Mouse (Mus musculus): Measurements from ENCODE around the gene Poc1b. TPM values are rescaled to one million over a fixed set of nuclear protein-coding genes. Genes with fewer than 3 reads are reported as not detected.
A peak's percentile ranks its signal among the peaks of the same experiment; 100 is the strongest.

The Poc1b gene
- 5.1 and 7.2 TPM in 2 replicates for polyA plus RNA-seq (2015; fragmentation: Nextera tagmentation; extraction: Ambion mirVana)

DNA sequence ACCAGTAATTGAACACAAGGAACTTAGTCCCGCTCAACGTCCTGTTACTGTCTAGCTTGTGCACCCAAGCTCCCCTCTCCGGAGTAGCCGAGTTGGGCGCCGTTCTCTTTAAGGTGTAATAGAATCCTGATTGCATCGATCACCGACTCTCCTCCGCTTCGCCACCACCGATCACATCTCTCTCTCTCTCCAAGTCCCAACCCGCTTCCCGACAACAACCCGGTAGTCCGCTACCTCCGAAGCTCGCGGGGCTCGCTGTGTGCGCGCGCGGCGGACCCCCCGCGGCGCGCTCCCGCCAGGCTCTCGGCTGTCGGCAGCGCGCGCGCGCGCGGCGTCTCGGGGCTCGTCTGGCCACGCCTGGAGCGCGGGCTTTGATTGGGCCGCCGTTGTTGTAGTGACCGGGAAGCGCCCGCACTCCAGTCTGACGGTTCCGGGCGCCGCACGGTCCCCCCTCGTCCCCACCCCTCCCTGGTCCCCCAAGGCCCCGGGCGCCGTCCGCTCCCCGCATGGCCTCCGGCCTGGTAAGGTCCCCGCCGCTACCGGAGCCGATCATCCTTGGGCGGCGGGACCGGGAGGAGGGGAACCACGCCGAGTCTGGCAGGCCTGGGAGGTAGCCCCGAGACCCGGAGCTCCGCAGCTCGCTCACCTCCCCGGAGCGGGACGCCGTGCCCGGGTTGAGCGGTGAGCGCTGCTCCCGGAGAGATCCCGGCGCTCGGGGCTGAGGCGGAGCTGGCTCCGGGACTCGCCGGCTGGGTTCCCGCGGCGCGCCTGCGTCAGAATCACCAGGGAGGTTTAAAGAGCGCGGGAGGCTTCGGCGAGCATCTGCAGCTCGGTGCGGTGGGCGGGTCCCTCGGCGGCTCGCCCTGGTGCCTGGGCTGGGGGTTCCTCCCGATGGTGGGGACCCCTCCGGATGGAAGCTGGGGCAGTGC, at the start of gene Poc1b:
Gene Poc1b, plus strand, starts transcription at position 334 of the 929 bp plus-strand sequence.
- ATAC-seq (ENCODE audit: low read depth) (peak; percentile 91), DNase-seq (peak; percentile 76)
- peak within 1 kb of the TSS; percentile 99 for H3K4me2 ChIP-seq
- H3K4me3 ChIP-seq (replicated peaks) = peak within 1 kb of the TSS; percentile 93
- peak within 1 kb of the TSS; percentile 89 for H3K9ac ChIP-seq
- H3K36me3 ChIP-seq = peaks cover 15% of the 10 kb centered on the region
- H3K27ac ChIP-seq = peak within 1 kb of the TSS; percentile 80
- no peaks in the 10 kb centered on the region; the same call in 1 of the 2 replicates for H3K9me3 ChIP-seq (replicated peaks)
- peaks cover 30% of the 10 kb centered on the region for H3K4me1 ChIP-seq (replicated peaks)
- H3K27me3 ChIP-seq = no peaks in the 10 kb centered on the region
- under 1% methylated on average over 102 of the region's 106 CpGs for WGBS (ENCODE audit: insufficient replicate concordance)

DNA sequence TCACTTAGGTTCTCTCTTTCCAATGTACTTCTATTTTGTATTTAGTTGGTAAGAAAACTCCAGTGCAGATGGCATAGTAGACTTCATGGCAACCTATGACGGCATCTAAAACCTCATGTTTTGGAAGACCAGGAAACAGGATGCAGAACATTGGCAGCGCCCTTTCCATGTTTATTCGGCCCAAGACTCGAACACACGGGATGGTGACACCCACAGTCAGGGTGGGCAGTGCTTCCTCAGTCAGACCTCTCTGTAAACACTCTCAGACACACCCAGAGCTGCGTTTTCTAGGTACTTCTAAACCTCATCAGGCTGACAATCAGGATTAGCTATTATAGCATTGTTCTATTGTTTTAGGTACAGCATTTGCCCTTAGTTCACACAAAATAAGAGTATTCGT, 46.2 kb upstream of the Poc1b start:
- no peak overlapping the region for H3K27ac ChIP-seq
- H3K9ac ChIP-seq = no peak overlapping the region
- H3K9me3 ChIP-seq (replicated peaks) = no peaks in the 10 kb centered on the region
- no peaks in the 10 kb centered on the region for H3K36me3 ChIP-seq
- DNase-seq (no peak), ATAC-seq (ENCODE audit: low read depth) (no peak)
- WGBS (ENCODE audit: insufficient replicate concordance) = 67% methylated on average over 7 of the region's 7 CpGs
- H3K4me1 ChIP-seq (replicated peaks) = no peaks in the 10 kb centered on the region
- H3K4me3 ChIP-seq (replicated peaks) = no peak overlapping the region
- H3K4me2 ChIP-seq = no peak overlapping the region
- no peaks in the 10 kb centered on the region for H3K27me3 ChIP-seq

DNA sequence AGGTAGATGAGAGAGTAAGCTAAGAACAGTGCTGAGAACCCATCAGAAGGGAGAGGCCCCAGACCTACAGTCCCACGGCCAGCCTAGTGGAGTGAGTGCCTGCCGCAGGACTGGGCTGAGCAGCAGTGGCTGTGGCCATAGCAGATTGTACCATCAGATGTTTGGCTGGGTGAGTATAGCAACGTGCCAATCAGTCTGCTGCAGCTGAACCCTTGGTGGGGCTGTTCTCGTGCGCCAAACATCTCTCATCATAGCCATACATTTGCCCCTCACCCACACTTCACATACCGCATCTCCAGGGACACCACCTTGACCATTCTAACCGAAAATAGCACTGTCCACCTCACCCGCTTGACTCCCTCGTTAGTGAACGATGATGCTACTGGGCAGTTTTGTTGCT, 45.4 kb upstream of the Poc1b start:
- H3K4me1 ChIP-seq (replicated peaks) = no peaks in the 10 kb centered on the region
- no peaks in the 10 kb centered on the region for H3K9me3 ChIP-seq (replicated peaks)
- no peak overlapping the region for H3K9ac ChIP-seq
- WGBS (ENCODE audit: insufficient replicate concordance) = 73% methylated on average over 10 of the region's 10 CpGs
- H3K27ac ChIP-seq = no peak overlapping the region
- H3K27me3 ChIP-seq = no peaks in the 10 kb centered on the region
- no peak for ATAC-seq (ENCODE audit: low read depth)
- no peak overlapping the region for H3K4me2 ChIP-seq
- H3K4me3 ChIP-seq (replicated peaks) = no peak overlapping the region
- DNase-seq = no peak
- H3K36me3 ChIP-seq = no peaks in the 10 kb centered on the region

DNA sequence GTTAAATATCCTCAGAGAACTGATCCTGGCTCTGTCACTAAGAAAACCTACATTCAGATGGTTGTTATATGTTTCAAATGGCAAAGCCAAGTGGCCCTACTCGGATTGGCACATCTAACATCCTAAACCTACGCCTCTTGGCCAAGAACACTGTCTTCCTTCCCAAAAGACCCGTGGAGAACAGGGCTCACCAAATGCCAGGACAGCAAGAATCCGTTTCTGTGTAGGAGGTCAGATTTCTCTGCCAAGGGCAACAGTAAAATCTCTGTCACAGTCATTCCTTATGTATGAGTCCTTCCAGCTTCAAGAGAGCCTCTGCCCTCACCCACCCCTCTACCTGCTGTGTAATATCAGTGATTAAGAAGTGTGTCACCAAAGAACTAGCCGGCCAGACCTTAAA, 44.3 kb upstream of the Poc1b start:
- DNase-seq (no peak), ATAC-seq (ENCODE audit: low read depth) (no peak)
- Histone ChIP-seq H3K9me3 (replicated peaks) (no peaks in the 10 kb centered on the region), H3K36me3 (no peaks in the 10 kb centered on the region), H3K27ac (no peak overlapping the region), H3K4me3 (replicated peaks) (no peak overlapping the region), H3K4me2 (no peak overlapping the region), H3K4me1 (replicated peaks) (no peaks in the 10 kb centered on the region), H3K27me3 (no peaks in the 10 kb centered on the region), H3K9ac (no peak overlapping the region)
- 59% methylated on average over 5 of the region's 5 CpGs for WGBS (ENCODE audit: insufficient replicate concordance)

DNA sequence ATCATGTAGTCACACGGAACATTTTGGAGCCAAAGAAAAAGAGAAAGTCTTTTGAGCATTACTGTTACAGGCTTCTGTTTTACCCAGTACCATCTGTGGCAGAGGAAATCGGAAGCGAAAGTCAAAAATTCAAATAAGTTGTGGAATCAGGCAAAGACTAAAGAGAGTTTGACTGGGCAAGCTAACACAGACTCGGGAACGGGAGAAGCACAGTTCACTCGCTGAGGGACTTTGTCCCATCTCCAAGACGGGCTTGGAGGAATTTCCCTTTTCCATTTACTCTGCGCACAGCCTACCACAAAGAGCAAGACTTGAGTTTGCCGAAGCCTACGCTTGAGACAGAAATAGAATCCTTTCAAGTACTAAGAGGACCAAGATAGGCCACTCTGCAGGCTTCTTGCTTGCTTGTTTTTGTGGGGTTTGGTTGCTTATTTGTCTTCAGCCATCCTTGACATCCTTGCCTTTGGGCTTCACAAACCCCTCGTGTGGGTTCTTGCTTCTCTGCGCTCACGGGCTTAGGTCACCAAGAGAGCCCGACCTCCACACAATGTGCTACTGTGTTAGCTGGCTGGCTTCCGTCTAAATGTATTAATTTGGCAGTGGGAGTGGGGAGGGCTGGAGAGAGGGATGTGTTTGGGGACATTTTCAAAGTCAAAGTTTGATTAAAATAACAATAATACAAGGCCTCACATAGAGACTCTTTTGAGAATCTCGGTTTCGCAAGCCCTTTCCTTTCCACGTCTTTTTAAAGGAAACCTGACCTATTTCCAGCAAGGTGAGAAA, 30.5 kb upstream of the Poc1b start:
- Histone ChIP-seq H3K36me3 (no peaks in the 10 kb centered on the region), H3K27ac (no peak overlapping the region), H3K4me2 (no peak overlapping the region), H3K4me3 (replicated peaks) (no peak overlapping the region), H3K4me1 (replicated peaks) (no peaks in the 10 kb centered on the region), H3K27me3 (no peaks in the 10 kb centered on the region), H3K9me3 (replicated peaks) (no peaks in the 10 kb centered on the region), H3K9ac (no peak overlapping the region)
- ATAC-seq (ENCODE audit: low read depth) (no peak), DNase-seq (no peak)
- WGBS (ENCODE audit: insufficient replicate concordance) = 79% methylated on average over 18 of the region's 18 CpGs

GRCm38 (mm10) chr10:99078621-99079020, 28.2 kb upstream of the Poc1b start:
- Histone ChIP-seq H3K36me3 (no peaks in the 10 kb centered on the region), H3K4me3 (replicated peaks) (no peak overlapping the region), H3K27me3 (no peaks in the 10 kb centered on the region), H3K4me2 (no peak overlapping the region), H3K4me1 (replicated peaks) (0 out of 2 replicates have a peak, but pooled peaks cover 3% of the 10 kb centered on the region), H3K27ac (no peak overlapping the region), H3K9ac (no peak overlapping the region), H3K9me3 (replicated peaks) (no peaks in the 10 kb centered on the region)
- DNase-seq (no peak), ATAC-seq (ENCODE audit: low read depth) (no peak)
- WGBS (ENCODE audit: insufficient replicate concordance) = 25% methylated on average over 2 of the region's 2 CpGs

- Histone ChIP-seq H3K4me3 (replicated peaks) (no peak overlapping the region), H3K4me2 (no peak overlapping the region), H3K27me3 (0 out of 2 replicates have a peak, but pooled peaks cover 4% of the 10 kb centered on the region), H3K27ac (no peak overlapping the region), H3K4me1 (replicated peaks) (peaks cover 3% of the 10 kb centered on the region; the same call in 1 of the 2 replicates), H3K9me3 (replicated peaks) (no peaks in the 10 kb centered on the region), H3K9ac (no peak overlapping the region), H3K36me3 (no peaks in the 10 kb centered on the region)
- WGBS (ENCODE audit: insufficient replicate concordance) = 40% methylated on average over 10 of the region's 10 CpGs
- no peak for DNase-seq
- ATAC-seq (ENCODE audit: low read depth) = no peak
These were observed 25.3 kb upstream of the Poc1b start for GRCm38 (mm10) chr10:99081569-99081990.

DNA sequence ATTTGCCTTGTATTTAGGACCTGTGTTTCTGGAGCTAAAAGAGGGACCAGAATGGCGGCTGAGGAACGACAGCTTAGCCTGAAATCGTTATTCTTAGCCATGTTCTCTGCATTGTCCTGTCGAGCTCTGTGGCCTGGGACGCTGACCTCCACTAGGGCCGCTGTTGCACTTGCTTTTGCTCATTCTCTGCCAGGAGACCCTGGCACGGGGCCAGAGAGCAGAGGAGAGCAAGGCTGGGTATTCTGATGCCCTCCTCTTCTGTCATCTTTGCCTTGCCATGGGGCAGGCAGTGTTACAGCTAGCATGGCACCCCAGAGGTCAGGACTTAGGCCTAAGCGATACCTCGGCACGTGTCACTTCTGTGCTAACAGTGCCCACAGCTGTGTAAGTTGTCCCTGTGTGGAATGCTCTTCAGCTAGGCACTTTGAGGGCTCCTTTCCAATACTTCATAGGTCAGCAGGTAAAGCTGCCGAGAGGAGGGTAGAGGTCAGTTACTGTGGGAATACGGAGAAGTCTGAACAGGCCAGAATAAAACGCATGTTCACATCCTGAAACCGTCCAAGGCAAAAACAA, 23.3 kb upstream of the Poc1b start:
- Histone ChIP-seq H3K36me3 (no peaks in the 10 kb centered on the region), H3K4me1 (replicated peaks) (peaks cover 3% of the 10 kb centered on the region; the same call in 1 of the 2 replicates), H3K4me2 (no peak overlapping the region), H3K4me3 (replicated peaks) (no peak overlapping the region), H3K27me3 (0 out of 2 replicates have a peak, but pooled peaks cover 4% of the 10 kb centered on the region), H3K9me3 (replicated peaks) (no peaks in the 10 kb centered on the region), H3K9ac (no peak overlapping the region), H3K27ac (no peak overlapping the region)
- no peak for DNase-seq
- 74% methylated on average over 14 of the region's 14 CpGs for WGBS (ENCODE audit: insufficient replicate concordance)
- no peak for ATAC-seq (ENCODE audit: low read depth)

DNA sequence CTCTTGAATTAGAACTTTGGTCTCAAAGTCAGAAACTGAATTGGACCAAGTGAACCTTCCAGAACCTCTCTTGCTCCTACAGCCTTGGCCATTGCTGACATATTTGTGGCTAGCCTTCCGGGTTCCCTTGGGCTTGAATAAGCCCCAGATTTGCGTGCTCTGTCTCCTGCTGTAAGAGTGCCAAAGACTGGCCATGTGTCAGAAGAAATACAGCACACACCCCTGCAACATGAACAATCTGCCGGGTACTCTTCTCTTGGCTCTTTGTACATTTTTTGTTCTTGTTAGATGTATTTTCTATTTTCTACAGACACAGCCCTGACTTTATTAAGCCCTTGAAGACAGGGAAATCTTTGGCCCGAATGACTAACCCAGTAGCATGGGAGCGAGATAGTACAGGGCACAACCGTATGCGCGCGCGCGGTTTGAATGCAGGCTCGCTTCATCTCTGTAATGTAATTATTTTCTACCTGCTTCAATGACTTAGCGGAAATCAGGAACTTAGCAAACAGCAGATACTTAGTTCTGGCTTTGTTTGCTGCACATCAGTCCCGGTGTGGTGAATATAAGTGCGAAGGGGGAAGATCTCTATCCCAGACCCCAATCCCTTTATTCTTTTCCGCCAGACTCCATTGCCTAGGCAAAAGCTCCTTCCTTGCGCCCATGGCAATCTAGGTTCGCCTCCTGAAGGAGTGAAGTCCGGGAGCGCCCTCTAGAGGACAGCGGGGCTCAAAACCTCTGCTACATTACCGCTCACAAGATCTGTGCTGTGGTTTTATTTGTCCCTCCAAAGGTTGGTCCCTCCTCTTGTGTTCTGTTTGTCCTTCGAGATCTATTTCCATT, 22.2 kb upstream of the Poc1b start:
- DNase-seq = peak; percentile 56
- no peak overlapping the region for H3K4me3 ChIP-seq (replicated peaks)
- ATAC-seq (ENCODE audit: low read depth) = no peak

GRCm38 (mm10) chr10:99085240-99085587, 21.6 kb upstream of the Poc1b start:
- H3K4me2 ChIP-seq = no peak overlapping the region
- no peaks in the 10 kb centered on the region for H3K9me3 ChIP-seq (replicated peaks)
- DNase-seq = no peak
- 60% methylated on average over 6 of the region's 6 CpGs for WGBS (ENCODE audit: insufficient replicate concordance)
- no peak overlapping the region for H3K27ac ChIP-seq
- H3K27me3 ChIP-seq = 0 out of 2 replicates have a peak, but pooled peaks cover 4% of the 10 kb centered on the region
- no peak overlapping the region for H3K4me3 ChIP-seq (replicated peaks)
- H3K4me1 ChIP-seq (replicated peaks) = peaks cover 3% of the 10 kb centered on the region; the same call in 1 of the 2 replicates
- H3K9ac ChIP-seq = no peak overlapping the region
- ATAC-seq (ENCODE audit: low read depth) = no peak
- H3K36me3 ChIP-seq = no peaks in the 10 kb centered on the region

More for the DNA sequence above, 22.2 kb upstream of the Poc1b start:
- H3K9ac ChIP-seq = no peak overlapping the region
- H3K27me3 ChIP-seq = 0 out of 2 replicates have a peak, but pooled peaks cover 4% of the 10 kb centered on the region
- peaks cover 3% of the 10 kb centered on the region; the same call in 1 of the 2 replicates for H3K4me1 ChIP-seq (replicated peaks)
- no peak overlapping the region for H3K4me2 ChIP-seq
- no peaks in the 10 kb centered on the region for H3K36me3 ChIP-seq
- no peaks in the 10 kb centered on the region for H3K9me3 ChIP-seq (replicated peaks)
- H3K27ac ChIP-seq = no peak overlapping the region
- 38% methylated on average over 23 of the region's 23 CpGs for WGBS (ENCODE audit: insufficient replicate concordance)
